Mouse (Mus musculus): Measurements from ENCODE around the gene Atp10b.
A peak's percentile ranks its signal among the peaks of the same experiment; 100 is the strongest.

The Atp10b gene

DNA sequence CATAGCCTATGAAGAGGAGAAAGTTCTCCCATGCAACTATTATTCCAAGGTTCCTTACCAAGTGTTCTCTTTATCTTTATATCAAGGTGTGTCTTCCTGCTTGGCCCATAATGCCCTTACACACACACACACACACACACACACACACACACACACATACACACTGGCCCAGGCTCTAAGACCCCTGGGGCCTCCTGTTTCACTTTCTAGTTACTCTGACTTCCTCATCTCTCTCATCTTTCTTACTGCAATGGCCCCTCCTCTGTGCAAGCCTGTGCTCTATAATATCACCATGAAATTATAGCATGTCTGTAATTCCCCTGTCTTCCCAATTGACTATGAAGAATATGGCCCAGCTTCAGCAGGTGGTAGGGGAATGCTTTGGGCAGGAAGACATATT, 49.7 kb downstream of the Atp10b start:
- DNase-seq (ENCODE audit: low read depth, low spot score), result no peak

- no peak for DNase-seq (ENCODE audit: low read depth, low spot score)
Measured at GRCm38 (mm10) chr11:43200089-43200488, 50.4 kb downstream of the Atp10b start.

DNA sequence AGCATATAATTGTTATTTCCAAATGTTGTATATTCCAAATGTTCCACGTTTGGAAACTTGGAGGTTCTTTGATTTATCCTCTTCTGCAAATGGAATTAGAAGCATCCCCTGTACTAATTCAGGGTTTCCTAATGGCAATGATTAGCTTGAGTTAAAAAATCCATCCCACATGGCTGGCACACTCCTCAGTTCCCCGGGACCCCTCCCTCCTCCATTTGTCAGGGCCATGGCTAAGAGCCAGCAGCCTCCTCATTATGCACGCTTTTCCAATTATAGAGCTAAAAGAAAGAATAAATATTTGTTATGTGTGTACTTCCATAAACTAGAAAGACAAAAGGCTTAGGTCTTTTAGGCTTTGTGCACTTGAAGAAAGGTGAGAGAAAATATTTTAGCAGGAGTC, 53.9 kb downstream of the Atp10b start:
- DNase-seq (ENCODE audit: low read depth, low spot score), result no peak

GRCm38 (mm10) chr11:43213134-43213533, 63.5 kb downstream of the Atp10b start:
- no peak for DNase-seq (ENCODE audit: low read depth, low spot score)

- DNase-seq (ENCODE audit: low read depth, low spot score), result no peak
Measured at GRCm38 (mm10) chr11:43213740-43214139, 64.1 kb downstream of the Atp10b start.

DNA sequence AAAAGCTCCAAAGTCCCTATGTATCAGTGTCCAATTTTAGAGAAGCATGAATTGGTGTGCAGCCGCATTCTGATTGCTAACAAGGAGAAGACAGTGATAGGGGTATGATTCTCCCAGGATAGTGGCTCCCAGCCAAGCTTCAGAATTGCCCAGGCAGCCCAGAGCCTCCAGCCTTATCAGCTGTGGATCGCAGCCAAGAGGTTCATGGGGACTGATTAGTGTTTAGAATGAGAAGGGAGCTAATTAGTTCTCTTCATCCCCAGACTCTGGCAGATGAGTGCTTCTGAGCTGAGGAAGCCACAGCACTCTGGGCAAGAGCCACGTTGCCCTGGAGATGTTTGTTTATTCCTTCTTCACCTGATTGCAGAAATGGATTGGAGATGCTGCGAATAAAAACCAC, 67.3 kb downstream of the Atp10b start:
- no peak for DNase-seq (ENCODE audit: low read depth, low spot score)

GRCm38 (mm10) chr11:43230231-43230630, 80.6 kb downstream of the Atp10b start:
- DNase-seq (ENCODE audit: low read depth, low spot score), result no peak

- no peak for DNase-seq (ENCODE audit: low read depth, low spot score)
Measured at GRCm38 (mm10) chr11:43232073-43232472, 82.4 kb downstream of the Atp10b start.

DNA sequence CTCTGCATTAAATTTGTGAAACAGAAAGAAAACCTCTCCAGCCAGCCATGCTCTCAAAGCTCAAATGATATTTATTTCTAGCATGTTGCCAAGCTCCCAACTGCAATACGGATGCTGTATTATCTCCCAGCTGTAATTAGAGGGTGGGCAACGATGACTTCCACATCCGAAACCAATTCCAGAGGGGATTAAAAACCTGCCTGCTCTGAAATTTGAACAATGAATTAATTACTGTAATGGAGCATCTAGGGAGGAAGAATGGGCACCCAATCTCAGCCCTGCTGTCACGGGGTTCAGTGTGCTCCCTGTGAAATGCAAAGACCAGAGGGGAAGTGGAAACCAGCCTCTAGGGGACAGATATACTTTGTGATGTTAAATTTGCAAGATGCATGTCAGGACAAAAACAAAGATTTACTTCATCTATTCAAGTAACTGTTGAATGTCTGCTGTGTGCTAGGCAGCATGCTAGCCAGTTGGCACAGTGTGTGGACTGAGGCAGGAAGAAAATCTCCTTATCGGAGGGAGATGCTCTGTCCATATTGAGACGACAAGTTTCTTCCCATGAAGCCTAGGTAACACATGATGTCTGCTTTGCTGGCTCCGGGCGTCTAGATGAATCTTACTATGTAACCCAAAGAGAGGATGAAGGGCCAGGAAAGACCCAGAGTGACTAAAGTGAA, 86.8 kb downstream of the Atp10b start:
- no peak for DNase-seq (ENCODE audit: low read depth, low spot score)

GRCm38 (mm10) chr11:43239804-43240203, 90.1 kb downstream of the Atp10b start:
- no peak for DNase-seq (ENCODE audit: low read depth, low spot score)

DNA sequence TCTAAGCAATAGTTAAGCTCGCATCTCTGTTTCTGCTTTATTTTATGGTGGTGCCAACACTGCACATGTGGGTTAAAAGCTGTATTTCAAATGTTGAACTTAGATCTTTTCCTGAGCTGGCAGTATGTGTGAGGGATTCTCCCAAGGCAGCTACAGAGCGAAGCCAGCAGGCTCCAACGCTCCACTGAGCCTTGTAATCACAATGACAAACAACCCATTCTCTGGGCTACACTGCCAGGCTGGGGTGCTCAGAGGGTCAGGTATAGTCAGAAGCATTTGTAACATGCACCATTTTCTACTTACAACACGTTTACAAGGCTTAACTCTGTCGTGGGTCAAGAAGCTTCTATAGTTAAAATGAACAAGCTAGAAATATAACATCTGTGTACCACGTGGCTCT, 103.4 kb downstream of the Atp10b start:
- no peak for DNase-seq (ENCODE audit: low read depth, low spot score)

DNA sequence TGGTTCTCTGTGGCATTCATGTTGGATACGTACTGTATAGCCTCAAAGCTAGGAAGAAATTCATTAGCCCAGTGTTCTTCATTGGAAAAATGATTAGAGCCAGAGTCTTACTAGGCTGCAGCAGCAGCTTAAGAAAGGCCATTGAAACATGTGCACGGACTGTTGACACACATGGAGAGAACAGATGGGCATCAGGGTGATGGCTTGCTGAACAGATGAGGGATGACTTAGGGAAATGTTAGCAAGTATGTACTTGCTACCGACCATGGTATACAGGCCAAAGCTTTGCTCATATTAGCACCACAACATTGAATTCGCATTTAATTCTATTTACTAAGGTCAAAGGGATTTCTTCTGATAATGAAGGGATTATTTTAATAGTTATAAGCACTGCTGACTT, 105.6 kb downstream of the Atp10b start:
- no peak for DNase-seq (ENCODE audit: low read depth, low spot score)

DNA sequence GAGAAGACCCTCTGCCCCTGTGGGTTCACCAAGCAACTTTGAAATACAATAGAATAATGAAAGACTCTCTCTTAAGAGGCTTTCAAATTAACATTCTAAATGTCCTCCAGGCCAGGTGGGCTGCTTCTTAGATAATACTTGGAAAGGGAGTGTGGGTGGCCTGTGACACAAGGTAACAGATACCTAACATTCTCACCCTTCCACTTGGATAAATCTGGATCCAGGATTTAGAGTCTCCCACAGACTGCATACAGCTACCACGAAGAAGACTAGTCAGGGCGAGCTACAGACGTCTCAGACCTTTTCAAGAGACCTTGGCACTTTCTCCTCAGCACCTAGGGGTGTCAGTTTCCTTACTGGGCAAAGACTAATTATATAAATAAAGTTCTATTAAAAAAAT, 107.6 kb downstream of the Atp10b start:
- DNase-seq (ENCODE audit: low read depth, low spot score), result no peak

GRCm38 (mm10) chr11:43257781-43258180, 108.1 kb downstream of the Atp10b start:
- no peak for DNase-seq (ENCODE audit: low read depth, low spot score)

DNA sequence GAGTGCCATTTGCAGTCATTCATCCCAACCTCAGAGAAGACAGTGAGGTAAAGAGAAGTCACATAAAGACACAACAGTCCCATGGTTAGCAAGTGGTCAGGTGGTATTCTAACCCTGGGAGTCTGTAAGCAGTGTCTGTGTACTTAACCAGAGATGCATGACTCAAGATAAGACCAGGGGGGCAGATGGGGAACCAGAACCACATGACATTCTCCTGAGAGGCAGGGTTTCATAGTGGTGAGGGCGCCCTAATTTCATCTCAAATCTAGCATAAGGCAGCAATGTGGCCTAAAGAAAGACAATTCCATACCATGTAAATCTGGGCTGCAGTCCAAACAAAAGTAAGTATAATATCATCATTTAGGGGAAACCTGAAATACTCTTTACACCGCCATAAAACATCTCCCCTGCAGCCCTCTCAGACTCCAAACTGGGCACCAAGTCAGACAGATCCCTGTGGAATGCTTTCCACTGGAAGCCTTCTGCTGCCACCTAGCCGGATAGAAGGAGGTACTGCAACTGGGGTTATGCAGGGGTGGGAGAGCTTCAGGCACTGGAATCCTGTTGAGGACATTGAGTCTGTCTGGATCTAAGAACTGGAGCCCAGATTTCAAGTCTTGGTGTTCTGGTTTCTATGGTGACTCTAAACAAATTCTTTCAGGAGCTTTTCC, 114.0 kb downstream of the Atp10b start:
- DNase-seq (ENCODE audit: low read depth, low spot score), result peak; percentile 28

GRCm38 (mm10) chr11:43267505-43267904, 117.8 kb downstream of the Atp10b start:
- no peak for DNase-seq (ENCODE audit: low read depth, low spot score)

GRCm38 (mm10) chr11:43269503-43270255, 120.0 kb downstream of the Atp10b start:
- DNase-seq (ENCODE audit: low read depth, low spot score), result no peak

DNA sequence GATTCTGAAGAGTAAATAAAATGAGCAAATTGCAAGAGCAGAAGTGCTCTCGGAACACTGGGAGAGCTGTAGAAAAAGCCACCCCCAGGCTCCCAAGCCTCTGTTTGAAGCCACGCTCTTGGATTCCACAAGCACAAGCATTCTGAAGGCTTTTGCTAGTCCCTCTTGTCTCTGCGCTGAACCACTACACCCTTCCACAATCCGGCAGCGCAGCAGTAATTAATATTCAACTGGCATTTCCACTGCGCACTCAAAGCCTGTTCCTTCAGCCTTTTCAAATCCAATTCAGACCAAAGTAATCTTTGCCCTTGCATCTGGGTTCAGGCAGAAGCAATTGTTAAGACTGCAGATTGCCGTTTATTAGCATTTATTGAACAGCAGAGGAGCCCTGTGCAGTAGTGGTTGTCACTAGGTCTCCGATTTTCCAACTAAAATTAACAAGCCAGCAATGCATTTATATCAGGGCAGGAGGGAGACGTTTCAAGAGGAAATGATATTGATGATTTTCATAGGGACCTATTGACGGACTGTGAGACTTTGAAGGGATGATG, 120.7 kb downstream of the Atp10b start:
- DNase-seq (ENCODE audit: low read depth, low spot score), result no peak

GRCm38 (mm10) chr11:43273896-43274295, 124.2 kb downstream of the Atp10b start:
- no peak for DNase-seq (ENCODE audit: low read depth, low spot score)

DNA sequence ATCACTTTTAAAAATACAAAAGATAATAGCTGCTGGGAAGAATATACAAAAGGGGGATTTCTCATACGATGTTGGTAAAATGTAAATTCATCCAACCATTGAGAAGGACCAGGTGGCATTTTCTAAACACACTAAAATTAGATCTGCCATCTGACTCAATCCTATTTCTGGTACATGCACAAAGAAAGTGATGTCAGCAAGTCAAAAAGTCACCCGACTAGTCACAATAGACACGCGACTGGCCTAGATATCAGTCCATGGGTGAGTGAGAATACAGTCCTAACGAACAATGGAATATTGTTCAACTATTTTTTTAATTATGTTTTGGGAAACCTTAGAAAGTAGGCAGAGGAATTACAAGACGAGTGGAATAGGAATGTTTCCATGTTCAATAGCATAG, 147.9 kb downstream of the Atp10b start:
- no peak for DNase-seq (ENCODE audit: low read depth, low spot score)

GRCm38 (mm10) chr11:43311000-43311399, 161.3 kb downstream of the Atp10b start:
- no peak for DNase-seq (ENCODE audit: low read depth, low spot score)

All from retina, adult 2 months (tissue).